Mouse (Mus musculus) kidney, postnatal 36 days (tissue): Measurements from ENCODE around the gene Rps19bp1.
A peak's percentile ranks its signal among the peaks of the same experiment; 100 is the strongest.

ENCODE experiments used
- DNase-seq, 2 experiments: peaks; one replicate each; pipeline ENCODE4 v3.0.0; 2021 to 2022; ENCODE audit warnings: mixed read lengths in 2 of 2

Rps19bp1 gene

DNA sequence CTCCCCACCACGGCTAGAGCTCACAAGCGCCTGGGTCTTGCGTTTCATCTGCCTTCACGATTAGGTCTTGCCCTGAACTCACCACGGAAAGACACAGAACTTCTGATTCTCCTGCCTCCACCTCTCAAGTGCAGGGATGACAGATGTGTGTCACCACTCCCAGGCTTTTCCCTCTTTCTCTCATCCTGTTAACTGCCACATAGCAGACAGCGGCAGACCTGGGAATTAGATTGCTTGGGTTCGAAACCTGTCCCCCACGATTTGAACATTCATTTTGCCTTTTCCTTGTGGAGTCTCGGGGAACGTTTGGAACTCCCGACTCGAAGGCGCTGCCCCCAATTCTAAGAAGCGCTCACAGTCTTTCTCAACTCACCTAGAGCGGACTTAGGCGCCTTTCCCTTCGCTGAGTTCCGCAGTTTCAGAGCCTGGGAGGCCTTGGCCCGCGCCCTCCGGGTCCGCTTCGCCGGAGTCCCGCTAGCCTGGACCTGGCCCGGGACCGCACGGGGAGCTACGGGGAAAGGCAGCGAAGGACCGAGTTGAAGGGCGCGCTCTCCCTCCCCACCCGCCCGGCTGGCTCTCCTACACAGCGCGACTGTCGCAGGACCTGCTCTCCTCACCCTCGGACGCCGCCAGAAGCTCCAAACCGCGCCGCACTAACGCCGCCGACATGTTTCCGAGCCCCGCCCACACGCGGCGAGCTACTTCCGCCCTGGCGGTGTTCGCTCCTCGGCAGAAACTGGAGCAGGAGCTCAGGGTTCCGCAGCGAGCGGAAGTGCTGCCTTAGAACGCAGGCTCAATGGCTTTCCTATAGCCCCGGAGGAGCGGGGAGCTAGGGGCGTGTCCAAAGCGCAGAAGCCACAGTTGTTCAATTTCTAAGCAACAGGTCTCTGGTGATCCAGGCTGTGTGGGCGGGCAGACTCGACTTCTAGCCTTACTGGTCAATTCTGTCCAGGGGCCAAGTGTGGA lies at the start of gene Rps19bp1:
TSS of gene Rps19bp1 (minus strand) at position 706 of the 966 bp plus-strand sequence.
- DNase-seq, result peak; percentile 88 to 93

DNA sequence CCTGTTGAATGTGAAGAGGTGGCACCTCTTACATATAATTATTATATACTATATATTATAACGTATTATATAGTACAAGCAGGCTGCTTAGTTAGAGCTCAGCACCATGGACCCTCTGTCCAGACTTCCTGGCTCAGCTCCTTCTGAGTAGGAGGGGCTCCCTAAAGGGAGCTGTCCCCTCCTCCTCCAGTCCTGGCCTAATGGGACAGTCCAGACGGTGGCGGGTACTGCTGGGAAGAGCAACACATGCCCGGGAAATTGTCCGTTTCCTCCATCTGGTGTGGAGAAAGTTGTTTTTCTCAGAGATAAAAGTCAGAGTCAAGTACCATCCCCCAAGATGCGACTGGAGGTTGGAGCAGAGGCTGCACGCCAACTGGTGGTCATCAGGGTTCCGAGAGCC lies 42.0 kb upstream of the Rps19bp1 start:
- no peak for DNase-seq

- no peak for DNase-seq
Measured at GRCm38 (mm10) chr15:80304188-80304587, 40.1 kb upstream of the Rps19bp1 start.

- DNase-seq, result no peak
Measured at GRCm38 (mm10) chr15:80303779-80304178, 39.7 kb upstream of the Rps19bp1 start.

- no peak for DNase-seq
Measured at GRCm38 (mm10) chr15:80297146-80297545, 33.0 kb upstream of the Rps19bp1 start.

GRCm38 (mm10) chr15:80289436-80289835 lies 25.3 kb upstream of the Rps19bp1 start:
- DNase-seq, result peak; percentile 63 to 85

- no peak for DNase-seq
Measured at GRCm38 (mm10) chr15:80288036-80288435, 23.9 kb upstream of the Rps19bp1 start.

GRCm38 (mm10) chr15:80286851-80287415 lies 22.8 kb upstream of the Rps19bp1 start, which contains the start of gene Cacna1i:
Gene Cacna1i, plus strand, starts transcription at chr15:80287238.
- no peak for DNase-seq

DNA sequence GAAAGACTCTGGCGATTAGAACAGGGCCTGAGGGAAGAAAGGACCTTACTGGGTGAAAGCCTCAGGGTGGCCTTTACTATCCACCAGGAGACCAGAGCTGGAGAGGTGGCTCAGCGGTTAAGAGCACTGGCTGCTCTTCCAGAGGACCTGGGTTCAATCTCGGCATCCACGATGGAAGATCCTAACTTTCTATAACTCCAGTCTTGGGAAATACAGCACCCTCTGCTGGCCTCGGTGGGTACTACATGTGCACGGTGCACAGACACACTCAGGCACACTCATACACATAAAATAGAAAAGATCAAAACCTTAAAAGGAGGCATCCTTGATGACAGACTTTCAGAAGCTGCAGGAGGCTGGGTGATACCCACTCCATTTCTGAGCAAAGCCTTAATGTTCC lies 16.5 kb upstream of the Rps19bp1 start:
- peak in 1 of 2 experiments; percentile 66 for DNase-seq

DNA sequence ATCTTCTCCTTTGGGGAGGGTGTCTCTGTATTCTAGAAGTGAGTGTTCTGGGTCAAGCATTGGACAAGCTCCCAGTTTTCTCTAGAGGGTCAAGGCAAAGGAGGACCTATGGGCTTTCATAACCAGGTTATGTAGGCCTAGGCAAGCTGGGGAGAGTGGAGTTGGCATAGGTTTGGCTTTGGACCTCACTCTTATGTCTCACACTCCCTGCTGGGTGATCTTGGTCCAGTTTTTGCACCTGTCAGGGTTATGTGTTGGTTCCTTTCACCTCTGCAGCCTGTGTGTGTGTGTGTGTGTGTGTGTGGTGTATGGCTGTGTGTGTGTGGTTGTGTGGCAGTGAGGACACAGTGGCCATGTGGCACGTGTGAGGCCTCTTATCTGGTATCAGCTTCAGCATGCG lies 14.9 kb upstream of the Rps19bp1 start:
- DNase-seq, result no peak

DNA sequence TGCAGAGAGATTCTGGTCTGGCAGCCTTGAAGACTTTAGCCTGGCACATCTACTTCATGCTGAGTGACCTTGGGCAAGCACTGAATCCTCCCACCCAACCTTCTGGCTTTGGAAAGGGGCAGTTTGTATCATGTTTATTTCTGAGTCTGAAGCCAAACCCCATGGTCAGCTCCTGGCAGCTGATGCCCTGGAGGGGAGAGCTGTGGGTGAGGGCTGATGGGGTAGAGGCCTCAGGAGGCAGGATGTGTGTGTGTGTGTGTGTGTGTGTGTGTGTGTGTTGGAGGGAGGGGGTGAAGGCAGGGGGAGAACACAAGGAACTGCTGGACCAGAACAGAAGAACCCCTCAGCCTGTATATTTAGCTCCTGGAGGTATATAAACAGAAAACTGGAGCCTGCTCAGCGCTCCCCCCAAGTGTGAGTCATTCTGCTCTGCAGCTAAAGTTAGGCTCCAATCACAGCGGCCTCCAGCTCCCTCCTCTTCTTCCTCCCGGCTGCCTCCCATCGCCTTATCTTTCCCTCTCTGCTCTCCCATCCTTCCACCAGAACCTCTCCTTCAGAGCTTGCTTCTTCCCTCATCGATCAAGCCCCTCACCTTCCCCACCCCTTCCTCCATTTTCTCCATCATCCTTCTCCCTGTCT lies 14.1 kb upstream of the Rps19bp1 start:
- DNase-seq, result no peak

DNA sequence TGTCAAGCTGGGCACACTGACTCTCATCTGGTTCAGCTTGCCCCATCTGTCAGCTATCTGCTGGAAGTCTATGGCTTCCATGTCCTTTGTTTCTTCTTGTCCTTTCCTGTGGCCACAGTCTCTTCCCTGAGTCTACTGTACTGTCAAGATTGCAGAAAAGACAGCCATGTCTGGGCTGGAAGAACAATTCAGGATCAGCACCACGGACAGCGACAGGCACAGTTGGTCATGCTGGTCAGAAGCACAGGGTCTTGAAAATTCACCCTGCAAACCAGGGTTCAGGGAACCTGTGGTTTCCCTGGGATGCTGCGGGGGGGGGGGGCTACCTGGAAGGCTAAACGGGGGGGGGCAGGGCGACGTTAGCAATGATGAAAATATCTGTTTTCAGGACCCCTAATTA lies 13.5 kb upstream of the Rps19bp1 start:
- DNase-seq, result peak; percentile 42 to 87

DNA sequence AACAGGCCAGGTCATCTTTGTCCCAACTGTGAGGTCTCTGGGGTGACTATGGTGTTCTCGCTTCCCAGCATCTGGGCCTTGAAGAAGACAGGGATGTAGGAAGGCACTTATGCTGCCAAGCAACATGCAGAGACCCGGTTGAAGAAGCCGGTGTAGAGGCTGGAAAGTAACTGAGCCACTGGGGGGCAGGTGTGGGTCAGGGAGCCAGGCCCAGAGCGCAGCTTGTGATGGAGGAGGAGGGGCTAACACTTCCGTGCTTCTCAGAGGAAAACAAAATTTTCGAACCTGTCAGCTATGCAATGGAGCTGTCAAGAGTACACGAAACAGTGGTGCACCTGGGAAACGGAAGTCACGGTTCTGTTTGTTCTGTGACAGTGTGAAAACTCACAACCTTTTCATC lies 13.0 kb upstream of the Rps19bp1 start:
- DNase-seq, result no peak

- no peak for DNase-seq
Measured at GRCm38 (mm10) chr15:80271858-80272396, 7.8 kb upstream of the Rps19bp1 start.

DNA sequence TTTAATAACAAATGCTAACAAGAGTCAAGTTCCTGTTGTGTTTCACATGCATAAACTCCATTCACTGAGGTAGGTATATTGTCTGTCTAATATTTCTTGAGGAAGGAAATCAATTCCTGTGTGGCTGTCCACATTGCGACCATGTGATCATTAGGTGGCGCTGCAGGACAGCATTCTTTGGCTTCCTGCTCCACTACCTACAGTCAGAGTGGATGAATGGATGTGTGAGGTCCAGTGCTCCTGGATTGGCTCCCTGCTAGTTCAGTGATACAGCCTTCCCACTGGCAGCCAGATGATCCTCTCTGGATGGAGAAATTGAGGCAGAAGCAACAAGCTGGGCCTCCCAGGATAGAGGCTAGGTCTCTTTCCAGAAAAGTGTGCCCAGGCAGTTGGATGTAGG lies 2.2 kb upstream of the Rps19bp1 start:
- DNase-seq, result peak; percentile 89 to 91

GRCm38 (mm10) chr15:80261100-80261499 lies 3.0 kb downstream of the Rps19bp1 start:
- no peak for DNase-seq

DNA sequence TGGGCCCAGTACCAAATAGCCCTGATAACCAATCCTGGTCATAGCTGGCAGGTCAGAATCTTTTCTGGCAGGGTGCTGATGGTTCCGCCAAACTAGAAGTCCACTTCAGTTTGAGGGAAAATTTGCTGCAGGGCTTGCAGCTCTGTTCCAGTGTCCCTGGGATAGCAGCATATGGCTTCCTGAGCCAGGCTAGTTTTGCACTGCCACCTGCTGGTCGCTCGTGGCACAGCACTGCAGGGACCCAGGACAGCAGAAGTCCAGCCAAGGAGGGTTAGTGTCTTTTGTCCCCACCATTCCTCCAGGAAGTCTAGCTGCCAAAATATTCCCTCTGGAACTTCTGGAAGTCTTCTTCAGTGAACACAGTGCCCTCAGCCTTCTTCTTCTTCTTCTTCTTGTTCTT lies 3.4 kb downstream of the Rps19bp1 start:
- peak; percentile 80 to 93 for DNase-seq

GRCm38 (mm10) chr15:80259406-80260045 lies 4.6 kb downstream of the Rps19bp1 start:
- no peak for DNase-seq

DNA sequence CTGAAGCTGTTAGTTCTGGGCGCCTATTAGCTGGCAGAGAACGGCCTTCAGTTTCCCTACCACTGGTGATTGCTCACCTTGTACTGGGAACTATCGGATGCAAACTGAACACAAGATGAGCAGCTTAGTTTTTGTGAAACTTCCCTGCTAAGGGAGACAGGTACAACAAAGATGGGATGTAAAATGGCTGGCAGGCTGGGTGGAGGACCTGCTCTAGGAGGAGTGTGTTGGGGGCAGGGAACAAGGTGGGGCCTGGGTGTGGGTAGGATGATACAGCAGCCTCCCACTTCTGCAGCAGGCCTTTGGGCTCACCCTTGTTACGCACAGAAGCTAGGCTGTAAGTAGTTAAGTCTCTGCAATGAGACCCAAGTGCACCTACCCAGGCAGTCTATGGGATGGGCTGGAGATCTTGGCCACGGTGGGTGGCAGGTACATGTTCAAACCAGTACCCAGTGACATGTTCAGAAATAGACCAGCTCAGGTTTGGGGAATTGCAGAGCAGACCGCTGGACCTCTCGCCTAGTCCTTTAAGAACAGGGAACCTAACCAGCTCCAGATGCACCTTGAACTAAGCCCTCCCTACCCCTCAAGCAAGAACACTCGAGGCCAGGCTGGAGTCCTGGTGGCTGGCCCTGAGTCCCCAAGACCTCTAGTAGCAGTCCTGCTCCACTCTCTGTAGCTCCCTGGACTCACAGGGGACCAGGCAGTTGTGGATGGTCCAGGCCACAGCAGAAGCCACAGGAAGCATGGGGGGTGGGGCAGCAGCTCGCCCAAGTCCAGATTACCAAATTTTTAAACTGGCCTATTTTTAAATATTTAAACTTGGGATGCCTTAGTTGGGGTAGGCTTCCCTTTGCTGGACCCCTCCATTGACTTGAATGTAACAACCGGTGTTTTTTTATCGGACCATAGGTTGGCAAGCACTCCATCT lies 5.6 kb downstream of the Rps19bp1 start:
- no peak for DNase-seq

DNA sequence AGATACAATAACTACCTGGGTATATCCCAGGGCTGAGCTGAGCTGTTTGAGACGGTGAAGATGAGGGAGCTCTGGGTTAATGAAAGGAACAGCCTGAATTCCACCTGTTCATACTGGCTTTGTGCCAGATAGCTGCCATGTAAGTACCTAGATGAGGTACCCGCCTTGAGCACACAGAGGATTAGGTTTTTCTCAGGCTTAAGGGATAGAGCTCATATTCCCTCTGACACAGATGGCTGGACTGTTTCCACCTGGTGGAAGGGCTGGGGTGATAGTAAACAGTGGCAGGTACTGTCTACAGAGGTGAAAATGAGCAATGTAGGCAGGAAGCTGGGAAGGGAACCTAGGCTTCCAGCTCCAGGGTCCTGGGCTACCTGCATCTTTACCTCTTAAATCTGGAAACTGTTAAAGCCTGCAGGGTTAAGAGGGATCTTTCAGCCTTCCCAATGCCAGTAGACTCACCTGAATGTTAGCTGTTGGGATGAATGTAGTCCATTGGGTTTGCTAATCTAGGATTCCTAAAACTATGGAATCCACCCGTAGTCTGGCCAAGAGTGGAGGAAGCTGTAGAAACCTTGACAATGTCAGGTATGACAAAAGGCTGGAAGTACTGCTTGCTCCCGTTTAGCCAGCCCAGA lies 6.4 kb downstream of the Rps19bp1 start:
- DNase-seq, result peak in 1 of 2 experiments; percentile 26
